Mouse (Mus musculus) embryo, embryonic 10 days (tissue): ENCODE data around the gene Gpbp1.

Experiments
- DNase-seq: peaks from one replicate; pipeline ENCODE4 v3.0.0-alpha.2; 2015; ENCODE audit warnings: low spot score

Gene Gpbp1

DNA sequence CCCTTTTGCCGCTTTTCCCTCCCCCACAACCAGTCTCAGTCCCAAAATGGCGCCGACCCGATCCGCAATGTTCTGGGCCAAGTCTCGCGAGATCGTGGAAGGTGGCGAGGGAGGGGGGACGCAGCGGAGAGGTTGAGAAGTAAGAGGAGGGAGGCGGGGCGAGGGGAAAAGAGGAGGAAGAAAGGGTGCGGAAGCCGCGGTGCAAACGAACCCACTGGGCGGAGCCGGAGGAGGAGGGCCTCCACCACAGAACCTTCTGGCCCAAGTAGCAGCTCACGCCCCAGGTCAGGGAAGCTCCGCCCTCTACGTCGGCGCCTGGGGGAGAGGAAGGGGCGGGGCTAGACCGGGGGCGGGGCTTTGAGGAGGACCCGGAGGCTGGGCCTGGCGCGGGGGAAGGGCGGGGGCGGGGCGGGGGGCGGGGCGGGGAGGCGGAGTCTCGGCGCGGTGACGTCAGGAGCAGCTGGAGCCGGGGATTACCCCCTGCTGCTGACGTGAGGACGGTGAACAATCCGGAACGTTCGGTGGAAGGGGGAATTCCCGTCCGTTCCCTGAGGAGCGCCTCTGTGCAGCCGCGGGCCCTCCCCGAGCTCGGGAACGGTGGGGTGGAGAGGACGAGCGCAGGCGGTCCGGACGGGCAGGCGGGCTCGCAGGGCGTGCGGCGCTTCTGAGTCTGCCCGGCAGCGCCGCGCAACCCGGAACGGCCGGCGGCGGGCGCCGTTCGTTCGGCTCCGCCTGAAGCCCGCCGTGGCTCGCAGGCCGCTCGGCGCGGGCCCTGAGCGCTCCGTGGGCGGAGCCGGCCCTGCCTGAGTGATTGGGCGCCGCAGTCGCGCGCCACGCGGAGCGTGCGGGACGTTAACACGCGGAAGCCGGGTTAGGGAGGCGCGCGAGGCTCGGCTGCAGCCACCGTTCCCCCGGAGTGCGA lies at the start of gene Gpbp1:
Gpbp1 (minus strand) TSS at position 310 of the 922 bp plus-strand sequence.
- peak; percentile 99 for DNase-seq

DNA sequence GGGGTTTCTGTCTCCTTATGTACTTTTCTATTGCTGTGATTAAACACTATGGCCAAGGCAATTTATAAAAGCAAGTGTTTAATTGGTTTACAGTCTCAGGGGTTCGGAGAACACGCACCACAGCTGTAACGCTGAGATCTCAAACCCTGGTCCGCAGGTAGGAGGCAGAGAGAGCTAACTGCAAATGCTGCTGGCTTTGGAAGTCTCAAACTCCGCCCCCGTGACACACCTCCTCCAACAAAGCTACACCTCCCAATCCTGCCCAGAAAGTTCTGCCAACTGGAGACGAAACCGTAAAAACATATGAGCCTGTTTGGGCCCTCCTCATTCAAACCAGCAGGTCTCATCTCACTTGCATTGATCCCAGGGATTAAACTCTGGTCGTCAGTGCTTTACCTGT lies 47.8 kb upstream of the Gpbp1 start:
- no peak for DNase-seq

DNA sequence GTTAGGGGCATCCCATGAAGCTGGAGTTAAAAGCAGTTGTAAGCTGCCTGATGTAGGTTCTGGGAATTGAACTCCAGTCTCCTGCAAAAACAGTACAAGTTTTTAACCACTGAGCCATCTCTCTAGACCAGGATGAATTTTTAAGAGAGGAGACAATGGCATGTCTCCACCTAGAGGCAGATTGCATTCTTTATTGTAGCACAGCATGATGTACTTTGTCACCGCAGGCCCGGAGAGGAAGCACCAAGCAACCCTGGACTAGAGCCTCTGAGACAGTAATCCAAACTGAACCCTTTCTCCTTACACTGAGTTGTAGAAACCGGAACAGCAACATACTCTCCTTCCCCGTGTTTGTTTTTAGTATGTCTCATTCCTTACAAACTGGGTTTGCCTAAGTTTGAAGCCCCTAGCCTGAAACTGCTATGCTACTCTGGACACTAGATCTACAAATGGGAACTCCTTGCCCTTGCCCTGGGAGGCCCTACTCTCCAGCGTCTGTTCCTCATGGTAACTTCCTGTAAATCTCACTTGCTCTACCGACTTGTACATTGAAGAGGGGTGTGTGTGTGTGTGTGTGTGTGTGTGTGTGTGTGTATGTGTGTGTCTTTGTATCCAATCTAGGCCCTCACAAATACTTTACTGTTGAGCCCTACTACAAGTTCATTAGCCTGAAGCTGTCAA lies 46.4 kb upstream of the Gpbp1 start:
- DNase-seq, result no peak

DNA sequence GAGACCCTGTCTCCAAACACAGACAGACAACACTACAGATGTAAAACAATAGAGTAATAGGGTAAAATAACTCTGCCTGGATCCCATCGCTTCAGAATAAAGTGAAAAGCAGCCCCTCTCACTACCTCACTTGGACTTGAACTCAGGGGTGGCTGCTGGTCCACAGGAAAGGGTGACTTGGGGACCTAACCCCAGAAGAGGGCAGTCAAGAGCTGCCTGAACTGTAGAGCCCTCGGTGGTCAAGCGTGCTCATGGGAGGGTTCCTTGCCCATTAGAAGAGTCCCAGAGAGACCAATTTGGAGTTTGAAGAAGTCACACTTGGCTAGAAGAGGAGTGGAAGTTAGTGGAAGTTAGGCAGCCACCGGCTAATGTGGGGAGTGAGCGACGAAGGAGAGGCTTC lies 44.2 kb upstream of the Gpbp1 start:
- peak; percentile 51 for DNase-seq

DNA sequence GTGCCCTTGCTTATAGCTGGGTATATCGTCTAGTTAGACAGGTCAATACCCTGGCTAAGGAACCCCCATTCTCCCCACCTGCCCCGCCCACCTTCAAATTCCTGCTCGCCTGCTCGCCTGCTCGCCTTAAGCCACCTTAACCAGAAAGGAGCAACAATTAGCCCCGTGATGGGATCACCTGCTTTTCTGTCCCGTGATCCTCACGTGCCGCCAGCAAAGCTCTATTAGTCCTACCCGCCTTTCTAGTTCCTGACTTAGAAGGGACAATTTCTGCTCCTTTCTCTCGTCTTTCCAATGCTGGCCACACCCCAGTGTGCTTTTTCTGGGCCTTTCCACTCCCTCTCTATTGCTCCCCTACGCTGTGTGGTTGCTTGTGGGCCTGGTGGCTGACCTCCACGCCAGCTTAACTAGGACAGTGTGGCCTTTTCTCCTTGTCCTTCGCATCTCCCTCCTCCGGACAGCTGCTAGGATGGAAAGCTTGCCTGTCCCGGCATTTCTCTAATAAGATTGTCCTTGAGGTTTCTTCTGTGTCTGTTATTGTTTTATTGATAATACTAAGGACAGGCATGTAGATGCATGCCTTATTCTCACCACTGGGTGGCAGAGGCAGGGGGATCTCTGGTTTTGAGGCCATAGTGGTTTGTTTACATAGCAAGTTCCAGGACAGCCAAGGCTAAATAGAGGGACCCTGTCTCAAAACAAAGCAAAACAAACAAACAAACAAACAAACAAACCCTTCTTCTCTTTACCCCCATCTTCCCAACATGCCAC lies 42.5 kb upstream of the Gpbp1 start:
- DNase-seq, result no peak

DNA sequence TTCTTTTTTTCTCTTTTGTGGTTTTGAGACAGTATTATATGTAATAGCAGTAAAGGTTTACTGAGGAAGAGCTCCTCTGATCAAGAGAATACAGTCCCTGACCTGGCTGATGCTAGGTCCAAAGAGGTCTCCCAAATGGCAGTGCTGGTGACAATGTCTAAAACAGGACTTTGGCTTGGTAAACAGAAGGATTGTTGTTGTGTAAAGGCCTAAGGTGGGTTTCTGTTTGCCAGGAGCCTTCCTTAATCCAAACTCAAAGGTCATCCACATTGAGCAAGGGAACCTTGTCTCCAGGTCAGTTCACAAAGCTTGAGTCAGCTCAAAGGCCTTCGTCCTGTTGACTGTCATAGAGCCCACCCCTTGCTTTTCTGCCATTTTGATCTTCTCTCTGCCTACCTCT lies 41.8 kb upstream of the Gpbp1 start:
- no peak for DNase-seq

DNA sequence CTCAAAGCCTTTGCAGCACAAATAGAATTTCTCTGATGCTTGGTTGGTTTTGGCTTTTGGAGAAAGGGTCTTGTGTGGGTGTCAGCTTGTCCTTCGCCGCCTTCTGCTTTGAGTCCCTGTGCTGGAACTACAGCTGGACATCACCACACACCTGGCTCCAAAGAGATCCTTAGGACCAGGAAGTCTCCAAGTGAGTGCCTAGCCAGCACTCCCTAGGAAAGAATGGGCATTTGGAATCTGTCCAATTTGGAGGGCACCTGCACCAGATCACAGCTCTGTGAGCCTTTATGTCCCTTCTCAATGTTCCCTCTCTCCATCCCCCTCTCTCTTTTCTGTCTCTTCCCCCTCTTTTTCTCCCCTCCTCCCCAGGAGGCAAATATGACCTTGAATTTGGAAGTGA lies 34.4 kb upstream of the Gpbp1 start:
- no peak for DNase-seq

DNA sequence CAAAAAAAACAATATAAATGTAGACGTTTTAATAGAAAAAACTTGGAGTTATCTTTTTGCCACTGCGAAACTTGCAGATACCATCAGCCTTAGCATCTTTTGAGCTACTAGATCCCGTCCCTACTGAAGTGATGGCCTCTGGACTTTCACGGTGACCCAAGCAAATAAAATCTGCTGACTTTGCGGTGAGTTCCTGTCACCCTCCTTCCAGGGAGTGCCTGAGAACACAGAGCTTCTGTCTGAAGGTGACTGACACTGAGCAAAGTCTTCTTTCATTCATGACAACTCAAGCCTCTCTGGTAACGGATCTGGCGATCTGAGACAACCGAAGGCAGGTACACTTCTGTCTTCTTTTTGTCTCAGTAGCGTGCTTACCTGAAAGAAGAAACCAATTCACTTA lies 32.4 kb upstream of the Gpbp1 start:
- DNase-seq, result no peak

DNA sequence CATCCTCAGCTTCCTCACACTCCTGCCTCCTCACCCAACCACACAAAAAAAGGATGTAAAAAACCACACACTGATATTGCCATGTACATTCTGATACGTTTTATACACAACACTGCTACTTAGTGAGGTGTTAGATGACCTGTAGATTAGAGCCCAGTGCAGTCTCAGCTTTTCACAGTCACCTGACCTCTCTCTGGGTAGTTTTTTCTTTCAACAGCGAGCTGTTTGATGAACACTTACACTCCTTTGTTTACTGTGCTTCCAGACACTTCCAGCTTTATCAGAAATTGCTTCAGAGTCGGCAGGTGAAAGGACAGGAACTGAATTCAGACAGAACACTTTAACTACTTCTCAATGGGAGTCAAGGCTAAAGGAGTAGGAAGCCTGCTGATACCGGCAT lies 30.5 kb upstream of the Gpbp1 start:
- DNase-seq, result no peak

DNA sequence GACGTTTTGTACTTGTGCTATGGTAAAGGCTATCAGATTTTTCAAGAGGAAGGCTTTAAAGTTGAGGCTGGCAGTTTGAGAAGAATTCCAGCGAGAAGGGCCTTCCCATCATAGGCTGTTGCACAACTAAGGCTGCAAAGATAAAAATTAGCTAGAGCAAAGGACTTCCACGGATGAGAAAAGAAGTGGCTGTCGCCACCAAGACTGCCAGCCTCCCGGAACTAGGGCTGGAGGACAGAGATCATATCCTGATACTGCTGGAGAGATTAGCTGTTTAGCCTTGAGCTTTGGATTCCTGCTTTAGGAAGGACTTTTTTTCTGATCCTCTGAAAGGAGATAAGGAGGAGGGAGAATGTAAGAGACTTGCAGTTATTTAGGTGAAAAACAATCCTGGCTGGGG lies 28.4 kb upstream of the Gpbp1 start:
- no peak for DNase-seq

DNA sequence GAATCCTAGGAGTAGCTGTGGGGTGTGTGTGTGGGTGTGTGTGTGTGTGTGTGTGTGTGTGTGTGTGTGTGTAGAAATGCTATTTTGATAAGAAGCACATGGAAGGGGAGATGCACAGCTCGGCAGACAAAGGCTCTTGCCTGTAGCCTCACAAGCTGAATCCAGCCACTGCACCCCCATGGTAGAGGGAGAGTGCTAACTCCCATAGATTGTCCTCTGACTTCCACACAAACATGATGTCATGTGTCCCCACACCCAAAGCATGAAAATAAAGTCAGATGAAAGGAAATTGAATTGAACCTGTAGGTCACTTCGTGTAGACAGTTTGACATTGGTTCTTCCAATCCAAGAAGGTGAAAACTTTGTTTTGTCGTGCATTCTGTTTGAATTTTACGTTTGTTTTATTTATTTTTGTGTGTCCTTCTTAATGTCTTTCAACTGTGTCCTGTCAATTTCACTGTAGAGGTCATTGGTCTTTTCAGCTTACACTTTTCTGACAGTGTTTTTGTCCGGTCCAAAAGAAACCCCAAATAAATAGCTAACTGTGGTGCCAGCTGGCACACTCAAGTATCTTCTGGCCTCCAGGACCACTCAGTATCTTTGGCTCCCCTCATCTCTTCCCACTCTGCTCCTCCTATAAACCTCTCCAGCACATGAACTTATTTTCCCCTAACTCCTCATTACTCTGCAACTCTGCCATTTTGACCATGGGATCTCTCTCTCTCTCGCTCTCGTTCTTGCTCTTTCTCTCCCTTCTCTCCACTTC lies 26.7 kb upstream of the Gpbp1 start:
- no peak for DNase-seq

DNA sequence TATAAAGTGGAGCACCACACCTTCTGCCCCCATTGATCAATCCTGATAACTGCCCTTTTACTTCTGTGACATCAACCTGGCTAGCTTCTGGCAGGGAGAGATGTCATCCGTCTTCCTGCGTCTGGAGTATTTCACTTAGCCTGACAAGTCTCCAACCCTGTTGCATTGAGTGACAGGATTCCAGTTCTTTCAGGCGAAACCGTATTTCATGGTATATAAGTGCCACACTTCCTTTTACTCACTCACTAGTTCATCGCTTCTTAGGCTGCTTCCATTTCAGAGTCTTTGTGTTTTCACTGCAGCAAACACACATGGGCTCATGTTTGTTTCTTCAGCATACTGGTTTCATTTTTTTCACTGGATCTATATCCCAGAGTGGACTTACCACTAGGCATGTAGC lies 19.5 kb upstream of the Gpbp1 start:
- DNase-seq, result peak; percentile 67

DNA sequence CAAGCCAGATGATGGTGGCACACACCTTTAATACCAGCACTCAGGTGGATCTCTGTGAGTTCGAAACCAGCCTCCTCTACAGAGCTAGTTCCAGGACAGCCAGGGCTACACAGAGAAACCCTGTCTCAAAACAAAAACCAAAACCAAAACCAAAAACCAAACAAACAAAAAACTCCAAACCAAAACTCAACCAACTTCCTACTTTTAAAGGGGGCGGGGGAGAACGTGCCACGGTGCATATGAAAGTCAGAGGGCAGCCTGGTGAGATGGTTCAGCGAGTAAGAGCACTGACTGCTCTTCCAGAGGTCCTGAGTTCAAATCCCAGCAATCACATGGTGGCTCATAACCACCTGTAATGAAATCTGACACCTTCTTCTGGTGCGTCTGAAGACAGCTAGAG lies 18.7 kb upstream of the Gpbp1 start:
- DNase-seq, result no peak

DNA sequence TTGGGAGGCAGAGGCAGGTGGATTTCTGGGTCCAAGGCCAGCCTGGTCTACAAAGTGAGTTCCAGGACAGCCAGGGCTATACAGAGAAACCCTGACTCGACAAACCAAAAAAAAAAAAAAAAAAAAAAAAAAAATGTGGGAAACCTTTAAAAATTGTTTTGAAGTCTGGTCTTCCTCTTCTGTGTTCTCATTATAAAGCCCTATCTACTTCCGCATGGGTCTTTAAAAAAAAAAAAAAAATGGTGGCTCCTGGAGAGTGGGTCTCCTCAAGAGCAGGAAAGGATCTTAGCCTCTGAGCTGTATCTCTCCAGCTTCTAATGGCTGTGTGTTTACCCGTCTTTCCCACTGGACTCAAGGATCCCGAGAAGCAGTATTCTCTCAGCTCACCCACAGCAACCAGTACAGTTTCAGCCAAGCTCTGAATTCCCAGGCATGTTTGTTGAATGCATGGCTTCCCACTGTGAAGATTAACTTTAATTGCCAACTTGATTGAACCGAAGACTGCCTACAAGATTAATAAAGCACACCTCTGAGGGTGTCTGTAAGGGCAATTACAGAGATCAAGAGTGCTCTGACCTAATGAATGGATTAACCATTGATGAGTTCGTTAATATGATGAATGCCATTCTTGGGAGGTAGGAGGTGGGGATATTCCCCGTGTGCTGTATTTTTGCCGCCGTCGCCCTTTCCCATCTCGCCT lies 4.6 kb upstream of the Gpbp1 start:
- DNase-seq, result peak; percentile 6

DNA sequence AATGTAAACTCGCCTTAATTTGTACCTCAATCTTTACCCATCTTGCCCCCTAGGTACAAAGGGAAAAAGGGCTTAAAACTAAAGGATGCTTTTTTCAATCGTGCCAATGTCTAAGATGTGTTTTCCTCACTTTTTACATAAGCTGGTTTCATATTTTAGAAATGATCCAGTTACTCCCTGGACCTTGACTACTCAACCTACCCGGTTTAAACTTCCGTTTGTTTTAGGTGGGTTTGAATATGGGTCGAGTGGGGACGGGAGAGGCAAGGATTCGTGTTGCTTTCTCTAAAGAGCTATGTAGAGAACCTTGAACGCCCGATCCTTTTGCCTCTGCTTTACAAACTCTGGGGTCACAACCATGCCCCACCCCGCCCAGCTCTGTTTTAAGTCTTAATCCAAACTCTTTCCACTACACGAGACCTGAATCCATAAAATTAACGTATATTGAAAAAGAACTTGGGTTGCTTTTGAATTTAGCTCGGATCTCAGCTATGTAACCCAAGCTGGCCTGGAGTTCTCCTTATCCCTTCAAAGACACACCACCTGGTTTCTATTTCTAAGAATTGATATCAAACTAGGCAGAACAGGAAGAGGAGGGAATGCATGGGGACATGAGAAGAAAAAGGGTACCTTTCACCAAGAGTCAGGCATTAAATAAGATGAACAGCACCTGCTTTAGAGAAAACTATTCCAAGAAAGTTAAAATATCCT lies 1.3 kb upstream of the Gpbp1 start:
- no peak for DNase-seq

DNA sequence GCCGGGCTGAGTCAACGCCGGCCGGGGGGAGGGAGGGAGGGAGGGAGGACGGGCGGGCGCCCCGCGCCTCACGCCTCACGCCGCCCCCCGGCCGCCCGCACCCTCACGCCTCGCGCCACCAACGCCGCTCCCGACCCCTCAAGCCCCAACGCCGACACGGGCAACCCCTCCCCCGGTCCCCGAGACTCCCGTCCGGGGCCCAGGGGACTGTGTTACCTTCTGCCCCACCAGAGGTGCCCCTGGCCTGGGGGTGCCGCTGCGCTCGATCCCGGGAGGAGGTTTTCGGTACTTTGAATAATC lies 459 bp downstream of the Gpbp1 start:
- no peak for DNase-seq

DNA sequence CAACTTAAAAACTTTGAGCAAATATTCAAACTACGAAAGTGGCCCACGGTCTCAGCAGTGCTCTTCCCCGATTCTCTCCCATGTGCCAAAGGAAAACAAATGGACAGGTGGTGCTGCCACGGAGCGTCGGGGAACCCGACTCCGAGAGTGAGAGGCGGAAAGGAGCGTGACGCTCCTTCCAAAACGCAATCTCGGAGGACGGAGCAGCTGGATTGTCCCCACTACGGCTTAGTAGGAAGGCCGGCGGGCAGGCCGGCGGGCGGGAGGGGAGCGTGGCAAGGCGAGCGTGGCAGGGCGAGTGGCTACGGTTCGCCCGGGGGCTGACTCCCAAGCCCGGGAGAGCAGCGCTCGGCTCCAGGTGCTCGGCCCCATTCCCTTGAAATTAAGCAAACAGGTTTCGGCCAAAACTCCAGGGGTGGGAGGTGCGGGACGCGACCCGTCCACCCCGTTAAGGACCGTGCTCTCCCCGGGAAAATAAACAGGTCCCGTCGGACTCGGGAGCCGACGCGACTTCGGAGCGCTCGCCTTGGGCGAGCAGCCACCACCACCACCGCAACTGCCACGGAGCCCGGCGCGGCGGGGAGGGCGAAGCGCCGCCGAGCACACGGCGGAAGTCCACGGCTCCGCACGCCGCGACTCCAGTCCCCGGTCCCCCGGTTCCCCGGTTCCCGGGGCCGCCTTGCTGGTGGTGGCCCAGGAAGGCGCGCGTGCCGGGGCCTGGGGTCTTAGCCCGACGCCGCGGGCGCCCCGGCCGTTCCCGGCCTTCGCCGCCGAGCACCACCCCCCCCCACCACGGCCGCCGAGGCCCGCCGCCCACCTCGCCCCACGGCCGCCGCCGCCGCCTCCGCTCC lies 1.0 kb downstream of the Gpbp1 start:
- DNase-seq, result peak; percentile 60

DNA sequence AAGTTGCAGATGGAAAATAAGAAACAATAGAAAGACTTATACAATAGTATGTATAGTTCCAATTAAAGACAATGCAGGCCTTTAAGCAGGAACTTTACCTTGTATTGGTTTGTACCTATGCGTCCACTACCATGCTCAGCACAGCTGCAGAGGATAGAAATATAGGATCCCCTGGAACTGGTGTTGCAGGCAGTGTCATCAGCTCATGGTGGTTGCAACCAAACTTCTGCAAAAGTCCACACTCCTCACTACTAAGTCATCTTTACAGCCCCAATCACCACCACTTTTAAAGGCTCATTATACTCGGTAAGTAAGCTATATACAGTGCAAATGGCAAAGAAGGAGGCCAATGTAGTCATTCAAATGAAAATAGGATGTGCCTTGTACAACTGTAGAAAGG lies 12.2 kb downstream of the Gpbp1 start:
- DNase-seq, result no peak

DNA sequence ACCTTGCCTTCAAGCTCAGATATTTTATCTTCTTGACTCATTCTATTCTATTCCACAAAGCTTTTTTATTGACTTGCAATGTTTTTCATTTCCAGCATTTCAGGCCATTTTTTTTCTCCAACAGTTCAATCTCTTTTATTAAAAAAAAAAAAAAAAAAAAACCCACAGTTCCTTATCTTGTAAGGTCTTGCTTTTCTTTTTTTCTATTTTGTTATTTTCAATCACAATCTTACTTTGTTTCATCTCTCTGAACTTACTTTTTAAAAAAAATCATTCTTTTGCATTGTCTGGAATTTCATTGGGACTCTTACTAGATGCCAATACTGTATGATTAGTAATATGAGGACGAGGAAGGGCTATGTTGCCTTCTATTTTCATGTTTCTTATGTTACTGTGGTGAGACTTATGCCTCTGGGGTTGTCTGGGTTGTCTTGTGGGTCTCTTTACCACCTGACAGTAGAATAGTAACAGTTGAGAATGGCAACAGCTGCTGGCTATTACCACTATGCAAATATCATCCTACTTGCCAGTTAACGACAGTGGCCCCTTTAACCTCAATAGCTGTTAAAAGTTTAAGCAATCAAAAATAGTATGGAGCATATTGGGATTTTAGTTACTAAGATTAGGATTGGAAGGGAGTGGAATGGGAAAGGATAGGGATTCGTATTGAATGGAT lies 19.2 kb downstream of the Gpbp1 start:
- DNase-seq, result no peak
